Mouse (Mus musculus): Measurements from ENCODE around the gene Rims1. TPM values are rescaled to one million over a fixed set of nuclear protein-coding genes. Genes with fewer than 3 reads are reported as not detected.

Rims1 gene
- total RNA-seq, 2 experiments from 2014 or later, result 0.18 to 0.20 TPM

DNA sequence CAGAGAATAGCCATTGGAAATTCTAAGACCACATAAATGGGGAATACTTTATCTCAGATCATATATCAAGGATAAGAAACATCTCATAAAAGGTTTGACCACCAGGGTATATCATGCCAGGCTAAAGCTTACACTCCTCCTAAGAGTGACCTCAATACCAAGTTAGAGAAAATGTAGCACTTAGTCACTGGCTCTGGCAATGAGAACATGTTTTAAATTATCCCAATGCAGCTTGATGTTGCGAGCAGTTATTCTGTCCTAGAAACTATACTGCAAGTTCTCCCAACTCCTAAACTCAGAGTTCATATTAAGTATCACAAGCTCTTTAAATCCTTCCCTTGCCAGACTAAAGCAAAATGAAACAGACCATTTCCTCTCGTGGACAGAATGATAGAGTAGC, 85.1 kb downstream of the Rims1 start:
- no peak for DNase-seq (ENCODE audit: low spot score)
- intact Hi-C loops (cut with DNase I), result no loop called here

DNA sequence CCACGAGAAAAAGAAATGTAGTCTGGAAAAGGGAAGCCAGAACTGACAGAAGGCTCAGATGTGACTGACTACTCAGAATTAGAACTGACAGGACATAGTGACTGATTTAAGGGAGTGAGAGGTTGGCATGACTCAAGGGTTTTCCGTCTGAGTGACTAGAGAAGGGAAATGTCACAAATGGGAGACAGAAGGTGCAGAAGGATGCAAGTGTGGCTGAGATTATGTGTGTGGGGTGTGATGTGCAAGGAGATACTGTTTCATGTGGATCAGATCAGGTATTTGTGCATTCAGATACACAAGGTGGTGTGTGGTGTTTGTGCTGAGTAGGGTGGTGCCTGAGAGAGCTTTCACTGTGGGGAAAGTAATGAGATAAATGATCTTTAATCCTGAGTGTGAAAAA, 96.3 kb downstream of the Rims1 start:
- no peak for DNase-seq (ENCODE audit: low spot score)
- intact Hi-C loops (cut with DNase I), result no loop called here

DNA sequence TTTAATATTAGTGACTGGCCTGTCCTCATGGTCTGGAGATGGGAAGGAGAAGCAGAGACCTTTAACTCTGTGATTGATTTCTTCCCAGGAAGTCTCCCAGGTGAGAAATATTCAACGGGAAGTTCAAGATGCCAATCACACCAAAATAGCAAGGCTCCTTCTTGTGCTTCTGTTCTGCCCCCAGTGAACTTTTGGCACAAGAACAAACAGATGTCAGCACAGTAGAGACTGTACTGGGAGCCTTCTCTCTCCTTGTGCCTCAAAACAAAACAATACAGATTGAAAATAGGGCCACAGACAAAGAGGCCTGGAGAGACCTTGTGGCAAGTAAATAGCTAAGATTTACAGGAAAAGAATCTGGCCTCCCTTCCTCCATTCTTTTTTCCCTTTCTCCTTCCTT, 110.7 kb downstream of the Rims1 start:
- intact Hi-C loops (cut with DNase I), result no loop called here
- DNase-seq (ENCODE audit: low spot score), result no peak

DNA sequence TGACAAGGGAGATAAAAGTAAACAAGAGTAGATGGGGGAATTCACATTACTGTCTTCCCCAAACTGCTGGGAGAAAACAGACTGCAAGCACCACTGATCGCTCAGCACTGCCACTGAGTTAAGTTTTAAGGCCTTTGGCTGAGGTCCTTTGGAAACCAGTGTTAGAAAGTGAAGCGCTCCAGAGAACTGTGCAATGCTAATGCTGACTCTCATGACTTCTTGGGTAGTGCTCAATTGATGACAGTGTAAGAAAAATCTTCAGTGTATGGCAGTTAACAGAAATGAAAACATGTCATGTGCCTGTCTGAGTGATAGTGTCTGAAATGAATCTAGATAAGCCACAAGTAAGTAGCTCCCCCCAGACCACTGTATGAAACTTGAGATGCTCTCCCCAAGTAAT, 111.3 kb downstream of the Rims1 start:
- intact Hi-C loops (cut with DNase I), result no loop called here
- no peak for DNase-seq (ENCODE audit: low spot score)

DNA sequence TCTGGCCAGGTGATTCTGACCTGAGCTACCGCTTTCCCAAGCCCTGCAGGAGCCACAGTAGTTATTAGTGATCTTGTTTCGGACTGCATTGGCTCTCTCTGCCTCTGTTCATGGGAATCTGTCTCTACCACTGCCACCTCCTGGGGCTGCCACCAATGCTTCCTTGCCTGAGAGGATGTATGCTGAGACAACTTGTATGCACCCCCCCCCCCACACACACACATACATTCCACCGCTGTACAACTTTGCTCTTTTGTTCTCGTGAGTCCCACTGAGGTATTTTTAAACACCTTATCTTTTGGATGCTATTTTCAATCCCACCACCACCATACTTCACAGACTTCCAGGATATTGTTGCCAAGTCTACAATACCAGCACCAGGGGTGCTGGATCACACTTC, 122.3 kb downstream of the Rims1 start:
- intact Hi-C loops (cut with DNase I), result no loop called here
- no peak for DNase-seq (ENCODE audit: low spot score)

DNA sequence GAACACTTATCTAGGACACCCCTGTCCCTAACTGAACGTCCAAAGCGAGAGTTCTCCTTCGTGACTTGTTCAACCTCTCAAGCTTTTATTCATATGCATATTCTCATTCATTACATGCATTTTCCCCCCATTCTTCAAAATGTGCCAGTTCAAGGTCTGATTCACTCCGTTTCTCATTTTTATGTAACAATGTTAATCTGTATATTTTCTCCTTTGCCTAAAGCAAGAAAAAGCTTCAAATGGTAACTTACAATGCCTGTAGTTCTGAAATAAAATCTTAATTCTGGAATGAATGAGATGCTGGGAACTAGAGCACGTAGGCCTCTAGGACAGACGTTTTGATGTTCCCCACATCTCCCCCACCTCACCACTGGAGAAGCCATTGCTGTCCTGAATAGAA, 141.6 kb downstream of the Rims1 start:
- intact Hi-C loops (cut with DNase I), result no loop called here
- no peak for DNase-seq (ENCODE audit: low spot score)

DNA sequence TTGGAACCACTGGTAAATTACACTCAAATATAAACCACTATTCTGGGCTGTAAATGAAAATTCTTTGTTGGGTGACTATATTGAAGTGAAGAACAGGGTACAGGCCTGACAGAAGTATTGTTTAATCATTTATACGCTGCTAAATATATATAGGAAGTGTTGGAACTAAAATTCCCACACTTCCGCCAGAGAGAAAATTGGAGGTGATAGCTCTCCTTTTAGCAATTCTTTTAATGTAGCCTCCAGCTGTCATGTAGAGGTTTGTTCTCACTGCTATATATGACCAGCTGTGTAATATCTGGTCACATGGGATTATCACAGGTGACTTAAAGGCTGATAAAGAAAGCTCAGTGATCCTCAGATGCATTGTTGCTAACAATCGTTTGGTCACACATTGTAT, 144.0 kb downstream of the Rims1 start:
- intact Hi-C loops (cut with DNase I), result no loop called here
- no peak for DNase-seq (ENCODE audit: low spot score)

DNA sequence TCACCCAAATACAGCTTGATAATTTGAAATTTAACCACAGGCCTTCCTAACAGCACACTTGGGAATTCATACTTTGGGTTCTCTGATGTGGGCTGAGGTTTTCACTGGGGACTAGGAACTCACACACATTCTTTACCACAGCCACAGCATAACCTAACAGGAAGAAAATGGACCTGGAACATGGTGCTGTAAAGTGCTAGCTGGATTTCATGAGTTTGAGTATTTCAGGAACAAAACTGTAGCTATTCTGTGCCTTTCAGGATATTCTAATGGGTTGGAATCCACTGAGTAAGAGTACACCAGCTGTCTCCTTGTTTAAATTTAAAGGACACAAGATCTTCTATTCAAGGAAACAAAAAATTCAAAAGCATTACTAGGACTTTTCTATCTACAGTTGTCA, 149.8 kb downstream of the Rims1 start:
- intact Hi-C loops (cut with DNase I), result no loop called here

DNA sequence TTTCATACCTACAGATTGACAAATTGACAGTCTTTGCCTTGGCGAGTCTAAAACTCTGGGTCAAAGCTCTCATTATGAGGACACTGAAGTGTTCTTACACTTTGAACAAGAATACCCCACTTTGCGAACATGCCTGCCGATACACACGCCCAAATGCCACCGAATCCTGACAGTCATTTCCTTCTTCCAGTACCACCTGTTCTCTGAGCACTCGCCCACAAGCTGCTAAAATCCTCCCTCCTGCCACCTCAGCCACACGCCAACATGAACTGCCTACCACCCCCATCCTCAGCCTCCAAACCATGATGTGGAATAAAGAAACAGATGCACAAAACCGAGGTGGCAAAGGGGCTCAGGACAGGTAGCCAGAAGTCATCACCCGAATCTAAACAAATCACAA, 150.9 kb downstream of the Rims1 start:
- intact Hi-C loops (cut with DNase I), result no loop called here

More for the DNA sequence above, 149.8 kb downstream of the Rims1 start:
- DNase-seq (ENCODE audit: low spot score), result no peak

DNA sequence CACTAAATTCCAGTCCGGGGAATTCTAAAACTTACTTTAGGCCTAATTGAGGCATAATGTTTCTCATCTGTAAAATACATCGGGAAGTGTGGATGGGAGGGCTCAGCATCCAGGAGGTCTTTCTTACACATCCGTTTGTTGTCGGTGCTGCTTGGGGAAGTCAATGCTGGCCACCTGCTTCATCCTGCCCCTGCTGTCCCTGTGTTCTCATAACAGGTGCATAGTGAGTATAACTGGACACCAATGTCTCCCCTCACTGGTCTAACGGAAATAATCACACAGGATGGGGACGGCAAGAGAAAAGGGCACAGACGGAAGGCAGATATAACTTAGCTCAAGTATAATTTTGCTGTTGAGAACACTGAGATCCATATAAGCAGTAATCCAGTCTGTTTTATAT, 155.2 kb downstream of the Rims1 start:
- intact Hi-C loops (cut with DNase I), result no loop called here
- DNase-seq (ENCODE audit: low spot score), result no peak

More for the DNA sequence above, 150.9 kb downstream of the Rims1 start:
- no peak for DNase-seq (ENCODE audit: low spot score)

DNA sequence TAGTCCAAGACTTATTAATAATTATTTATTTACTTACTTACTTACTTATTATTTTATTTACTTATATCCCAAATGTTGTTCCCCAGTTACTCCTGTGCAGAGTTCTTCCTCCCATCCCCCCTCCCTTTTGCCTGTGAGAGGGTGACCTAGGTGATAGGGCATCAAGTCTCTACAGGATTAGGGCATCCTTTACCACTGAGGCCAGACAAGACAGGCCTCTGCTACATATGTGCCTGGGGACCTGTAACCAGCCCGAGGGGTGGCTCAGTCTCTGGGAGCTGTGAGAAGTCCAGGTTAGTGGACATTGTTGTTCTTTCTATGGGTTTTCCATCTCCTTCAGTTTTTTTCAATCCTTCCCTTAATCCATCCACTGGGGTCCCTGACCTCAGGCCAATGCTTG, 156.4 kb downstream of the Rims1 start:
- DNase-seq (ENCODE audit: low spot score), result no peak
- intact Hi-C loops (cut with DNase I), result no loop called here

DNA sequence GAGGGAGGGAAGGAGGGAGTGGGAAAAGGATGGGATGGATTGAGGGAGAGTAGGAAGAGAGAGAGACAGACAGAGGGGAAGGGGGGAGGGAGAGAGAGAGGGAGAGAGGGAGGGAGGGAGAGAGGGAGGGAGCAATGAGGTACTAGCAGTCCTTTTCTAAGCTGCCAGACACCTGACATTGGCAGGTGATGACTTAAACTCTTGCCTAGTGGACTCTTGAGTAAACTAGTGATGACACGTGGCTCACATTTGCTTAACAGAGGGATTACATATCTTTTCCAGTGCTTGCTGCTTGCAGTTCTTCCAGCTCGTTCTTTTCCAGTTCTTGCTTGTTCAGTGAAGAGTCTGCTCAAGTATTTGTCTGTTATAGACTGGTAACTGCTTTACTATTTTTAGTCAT, 160.5 kb downstream of the Rims1 start:
- no peak for DNase-seq (ENCODE audit: low spot score)
- intact Hi-C loops (cut with DNase I), result no loop called here

DNA sequence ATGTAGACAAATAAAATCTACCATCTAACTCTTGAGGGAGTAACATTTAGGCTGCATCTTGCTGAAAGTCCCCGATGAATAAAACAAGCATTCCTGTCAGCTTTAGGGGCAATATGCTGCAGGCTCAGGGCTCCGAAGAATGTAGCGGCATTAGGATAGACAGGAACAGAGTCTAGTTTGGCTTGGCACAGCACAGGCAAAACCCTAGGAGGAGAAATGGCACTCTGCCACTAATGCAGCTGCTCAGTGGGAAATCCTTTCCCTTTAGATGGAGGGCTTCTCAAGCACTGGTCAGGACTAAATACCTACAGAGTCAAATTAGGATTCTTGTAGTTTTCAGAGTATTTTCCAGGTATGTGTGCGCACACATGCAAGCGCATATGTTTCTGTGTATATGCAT, 165.2 kb downstream of the Rims1 start:
- intact Hi-C loops (cut with DNase I), result no loop called here
- no peak for DNase-seq (ENCODE audit: low spot score)

DNA sequence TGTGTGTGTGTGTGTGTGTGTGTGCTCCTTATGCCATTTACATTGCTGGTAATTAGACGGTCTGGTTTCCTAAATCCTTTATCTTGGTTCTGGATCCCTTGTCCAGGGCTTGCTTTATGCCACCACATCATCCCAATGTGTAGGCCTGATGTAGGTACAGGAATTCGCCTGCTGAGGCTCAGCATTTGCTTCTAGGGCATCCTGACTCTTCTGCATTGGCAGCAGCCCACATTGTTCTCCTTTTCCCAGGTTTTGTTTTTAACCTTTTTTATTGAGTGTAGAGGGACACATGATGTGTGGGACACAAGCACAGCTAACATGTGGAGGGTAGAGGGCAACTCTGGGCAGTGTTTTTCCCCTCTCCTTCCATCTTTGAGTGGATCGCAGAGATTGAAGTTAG, 166.1 kb downstream of the Rims1 start:
- intact Hi-C loops (cut with DNase I), result no loop called here
- no peak for DNase-seq (ENCODE audit: low spot score)

DNA sequence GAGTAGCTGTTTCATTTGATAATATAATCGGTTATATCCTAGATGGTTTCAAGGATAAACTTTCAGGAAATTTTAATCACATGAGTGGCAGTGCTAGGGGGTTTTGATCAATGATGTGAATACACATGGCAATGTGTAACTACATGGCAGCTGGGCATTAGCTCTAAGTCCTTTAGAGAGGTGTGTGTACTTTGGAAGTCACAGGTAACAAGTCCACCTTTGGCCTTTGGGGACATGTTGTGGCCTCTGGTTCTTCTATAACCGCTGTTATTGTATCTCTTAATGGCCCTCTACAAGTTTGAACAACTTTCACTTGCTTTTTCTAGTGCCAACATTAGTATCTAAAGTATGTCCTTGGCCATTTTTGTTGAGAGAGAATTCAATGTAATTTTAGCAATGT, 171.9 kb downstream of the Rims1 start:
- DNase-seq (ENCODE audit: low spot score), result no peak
- intact Hi-C loops (cut with DNase I), result no loop called here

DNA sequence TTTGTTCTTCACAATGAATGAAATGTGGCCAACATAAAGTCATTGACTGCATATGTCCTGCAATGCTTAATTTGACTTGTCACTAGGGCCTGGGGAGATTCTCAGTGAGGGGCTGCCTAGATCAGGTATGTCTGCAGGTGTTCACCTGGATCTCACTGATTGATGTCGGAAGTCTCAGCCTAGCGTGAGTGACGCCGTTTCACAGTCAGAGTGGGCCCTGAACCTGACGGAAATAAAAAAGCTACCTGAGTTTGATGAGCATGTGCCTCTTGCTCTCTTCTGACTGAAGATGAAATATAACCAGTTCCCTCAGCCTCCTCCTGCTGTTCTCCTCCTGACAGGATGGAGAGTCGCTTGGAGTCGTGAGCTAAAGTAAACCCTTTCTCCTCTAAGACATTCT, 173.2 kb downstream of the Rims1 start:
- DNase-seq (ENCODE audit: low spot score), result no peak

DNA sequence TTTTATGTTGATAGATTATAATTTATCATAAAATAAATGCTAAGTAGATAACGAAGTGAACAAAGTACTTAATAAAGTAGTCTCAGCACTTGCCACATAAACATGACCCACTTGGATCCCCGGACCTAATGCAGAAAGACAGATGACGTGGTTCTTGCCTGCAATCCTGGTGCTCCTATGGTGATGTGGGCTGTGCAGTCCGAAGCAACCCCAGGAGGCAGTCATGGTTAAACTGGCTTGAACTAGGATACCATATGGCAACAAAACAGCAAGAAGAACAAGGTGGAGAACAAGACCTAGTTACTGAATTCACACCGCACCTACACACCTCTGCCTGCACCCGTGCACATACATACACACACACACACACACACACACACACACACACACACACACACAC, 173.8 kb downstream of the Rims1 start:
- intact Hi-C loops (cut with DNase I), result no loop called here
- DNase-seq (ENCODE audit: low spot score), result no peak

More for the DNA sequence above, 173.2 kb downstream of the Rims1 start:
- intact Hi-C loops (cut with DNase I), result no loop called here

DNA sequence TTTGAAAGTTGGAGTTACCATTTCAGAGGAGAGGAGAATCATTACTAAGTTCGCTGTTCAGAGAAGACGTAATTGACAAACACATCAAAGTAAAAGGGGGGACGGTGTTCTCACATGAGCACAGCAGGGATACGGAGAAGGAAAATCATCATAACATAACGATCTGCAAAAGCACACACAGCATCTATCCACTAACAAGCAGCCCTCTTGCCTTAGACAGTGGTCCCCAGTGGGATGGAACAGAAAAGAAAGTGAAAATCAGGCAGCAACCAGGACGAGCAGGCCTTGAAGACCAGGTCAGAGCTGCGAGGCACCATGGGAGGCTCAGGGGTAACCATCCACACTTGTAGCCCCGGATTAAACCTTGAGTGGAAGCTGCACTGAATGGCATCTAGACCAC, 176.8 kb downstream of the Rims1 start:
- intact Hi-C loops (cut with DNase I), result no loop called here
- no peak for DNase-seq (ENCODE audit: low spot score)

DNA sequence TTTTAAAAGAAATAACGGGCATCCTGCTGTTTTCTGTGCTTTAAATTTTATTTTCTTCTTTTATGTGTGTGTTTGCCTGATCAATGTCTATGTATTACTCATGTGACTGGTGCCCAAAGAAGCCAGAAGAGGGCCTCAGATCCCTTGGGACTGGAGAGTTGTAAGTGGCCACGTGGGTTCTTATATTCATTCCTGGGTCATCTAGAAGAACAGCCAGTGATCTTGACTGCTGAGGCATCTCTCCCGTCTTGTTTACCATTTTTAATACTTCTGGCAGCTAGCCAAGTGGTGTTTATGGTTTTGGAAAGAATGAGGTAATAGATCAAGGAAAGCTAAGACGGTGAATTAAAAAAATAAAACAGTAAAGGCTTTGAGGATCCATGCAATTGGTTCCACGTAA, 178.8 kb downstream of the Rims1 start:
- DNase-seq (ENCODE audit: low spot score), result no peak
- intact Hi-C loops (cut with DNase I), result no loop called here

DNA sequence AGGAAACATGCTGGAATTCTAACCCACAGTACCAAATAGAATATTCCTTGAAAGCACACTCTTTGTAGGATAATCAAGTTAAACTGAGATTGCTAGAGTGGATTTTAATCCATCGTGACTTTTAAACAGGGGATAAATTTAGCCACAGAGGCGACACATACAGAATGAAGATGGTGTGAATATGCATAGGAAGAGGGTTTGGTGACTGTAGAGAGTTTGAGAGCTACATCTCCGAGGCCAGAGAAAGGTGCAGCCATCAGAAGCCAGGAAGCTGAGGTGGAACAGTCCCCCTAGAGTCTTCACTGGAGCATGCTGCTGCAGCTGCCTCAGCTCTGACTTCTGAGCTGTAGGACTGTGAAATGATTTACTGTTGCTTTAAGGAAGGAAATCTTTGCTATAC, 179.5 kb downstream of the Rims1 start:
- intact Hi-C loops (cut with DNase I), result no loop called here
- no peak for DNase-seq (ENCODE audit: low spot score)

DNA sequence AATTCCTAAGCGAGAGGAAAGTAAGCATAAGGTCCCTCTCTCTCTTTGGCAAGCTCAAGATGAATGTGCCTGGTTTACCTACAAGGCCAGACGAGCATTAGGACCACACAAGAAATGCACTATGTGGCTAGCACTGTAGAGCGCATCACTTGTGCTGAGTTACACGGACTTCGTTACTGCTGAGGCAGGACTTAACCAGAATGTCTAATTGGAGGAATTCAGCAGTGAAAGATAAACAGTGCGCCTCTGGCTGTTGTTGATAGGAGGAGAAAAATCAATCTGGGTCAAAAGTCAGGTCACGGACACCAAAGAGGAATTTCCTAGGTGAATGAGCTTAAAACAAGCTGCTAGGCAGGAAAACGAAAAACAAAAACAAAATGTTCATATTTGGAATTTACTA, 185.0 kb downstream of the Rims1 start:
- DNase-seq (ENCODE audit: low spot score), result no peak
- intact Hi-C loops (cut with DNase I), result no loop called here

DNA sequence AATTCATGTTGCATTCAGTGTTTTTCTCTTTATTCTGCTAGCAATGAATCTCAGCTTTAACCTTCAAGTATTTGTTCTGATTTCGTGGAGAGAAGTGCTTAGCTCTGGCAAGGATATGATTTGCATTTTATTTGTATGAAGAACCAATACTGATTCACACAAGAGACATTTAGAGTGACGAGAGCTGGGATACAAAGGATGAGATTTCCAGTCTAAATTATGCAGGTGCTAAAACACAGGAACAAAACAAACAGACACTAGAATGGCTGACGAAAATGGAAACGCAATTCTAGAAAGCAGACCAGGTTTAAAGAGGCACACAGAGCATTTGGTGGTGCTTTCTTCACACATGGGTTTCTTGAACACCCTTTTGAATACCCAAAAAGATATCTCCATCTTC, 190.2 kb downstream of the Rims1 start:
- DNase-seq (ENCODE audit: low spot score), result no peak
- intact Hi-C loops (cut with DNase I), result no loop called here

DNA sequence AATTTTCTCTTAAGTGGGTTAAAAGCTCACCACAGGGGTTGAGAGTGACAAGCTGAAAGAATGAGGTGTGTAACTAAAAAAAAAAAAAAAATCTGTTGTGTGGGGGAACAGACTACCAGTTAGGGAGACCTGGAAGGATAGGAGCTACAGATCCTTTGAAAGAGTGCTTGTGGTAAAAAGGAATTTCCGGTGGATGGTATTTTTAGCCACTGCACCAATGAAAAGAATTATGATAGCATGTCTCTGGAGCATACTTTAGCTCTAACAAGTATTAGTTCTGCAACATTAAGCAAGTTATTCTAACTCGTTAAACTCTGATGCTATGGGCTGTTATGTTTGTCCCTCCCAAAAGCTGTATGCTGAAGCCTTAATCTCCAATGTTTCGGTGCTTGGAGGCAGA, 192.2 kb downstream of the Rims1 start:
- no peak for DNase-seq (ENCODE audit: low spot score)
- intact Hi-C loops (cut with DNase I), result no loop called here
